Mouse (Mus musculus): ENCODE results near the gene Epn2. TPM values are rescaled to one million over a fixed set of nuclear protein-coding genes. Genes with fewer than 3 reads are reported as not detected.
A peak's percentile ranks its signal among the peaks of the same experiment; 100 is the strongest.

Epn2 gene
- total RNA-seq, 1 experiment = 33.1 TPM

- TF ChIP-seq HCFC1 (IDR thresholded peaks at IDR 0.05; ENCODE audit: borderline replicate concordance, insufficient read depth, low read length) (no peak), CHD2 (IDR thresholded peaks at IDR 0.05; ENCODE audit: low read depth, low read length) (no peak), MAFK (IDR thresholded peaks at IDR 0.05; ENCODE audit: insufficient read depth, low read depth, low read length) (no peak), ZNF384 (IDR thresholded peaks at IDR 0.05; ENCODE audit: low read depth, low read length) (no peak), ZC3H11A (IDR thresholded peaks at IDR 0.05; ENCODE audit: borderline replicate concordance, low read depth, low read length) (no peak)
- Histone ChIP-seq H3K4me3 (ENCODE audit: insufficient read depth in 1 of 2, low read depth in 1 of 2, low read length in 2 of 2, poor library complexity in 1 of 2, severe bottlenecking in 1 of 2) (peak within 1 kb of the TSS; percentile 47 to 61), H3K4me1 (ENCODE audit: control insufficient read depth in 2 of 2, insufficient read depth in 2 of 2, low read length in 2 of 2, poor library complexity in 1 of 2) (peaks cover 4 to 27% of the 10 kb centered on the region in 2 experiments; a peak in 3 of 4 replicates), H3K27ac (ENCODE audit: insufficient read depth, low read depth, low read length, poor library complexity, severe bottlenecking) (no peak within 1 kb of the TSS), H3K36me3 (ENCODE audit: control insufficient read depth, insufficient read depth, low read length, poor library complexity, severe bottlenecking) (peaks cover 22% of the 10 kb centered on the region), H3K9ac (ENCODE audit: insufficient read depth, low read depth, low read length, poor library complexity, severe bottlenecking) (peak within 1 kb of the TSS; percentile 66), H3K9me3 (ENCODE audit: control insufficient read depth, insufficient read depth, low read depth, low read length) (no peaks in the 10 kb centered on the region)
- in situ Hi-C loops (cut with MboI; ENCODE audit: low sequenced_read_pairs in 2 of 2, unreplicated experiment in 2 of 2) = no loop called here
- DNase-seq (ENCODE audit: low read depth, low spot score) = no peak
These were observed 94.6 kb downstream of the Epn2 start, which contains the start of gene Mfap4 for GRCm38 (mm10) chr11:61484613-61485540. Gene Mfap4 (plus strand): TSS chr11:61485431.

- Histone ChIP-seq H3K27ac (ENCODE audit: insufficient read depth, low read depth, low read length, poor library complexity, severe bottlenecking) (no peak overlapping the region), H3K36me3 (ENCODE audit: control insufficient read depth, insufficient read depth, low read length, poor library complexity, severe bottlenecking) (peaks cover 15% of the 10 kb centered on the region), H3K4me3 (ENCODE audit: insufficient read depth in 1 of 2, low read depth in 1 of 2, low read length in 2 of 2, poor library complexity in 1 of 2, severe bottlenecking in 1 of 2) (peak overlapping the region; percentile 47 to 61), H3K4me1 (ENCODE audit: control insufficient read depth in 2 of 2, insufficient read depth in 2 of 2, low read length in 2 of 2, poor library complexity in 1 of 2) (peaks cover 4 to 27% of the 10 kb centered on the region in 2 experiments; a peak in 3 of 4 replicates), H3K9ac (ENCODE audit: insufficient read depth, low read depth, low read length, poor library complexity, severe bottlenecking) (peak overlapping the region; percentile 66), H3K9me3 (ENCODE audit: control insufficient read depth, insufficient read depth, low read depth, low read length) (no peaks in the 10 kb centered on the region)
- TF ChIP-seq ZC3H11A (IDR thresholded peaks at IDR 0.05; ENCODE audit: borderline replicate concordance, low read depth, low read length) = no peak
- no peak for TF ChIP-seq ZNF384 (IDR thresholded peaks at IDR 0.05; ENCODE audit: low read depth, low read length)
- no peak for TF ChIP-seq MAFK (IDR thresholded peaks at IDR 0.05; ENCODE audit: insufficient read depth, low read depth, low read length)
- TF ChIP-seq HCFC1 (IDR thresholded peaks at IDR 0.05; ENCODE audit: borderline replicate concordance, insufficient read depth, low read length) = no peak
- TF ChIP-seq CHD2 (IDR thresholded peaks at IDR 0.05; ENCODE audit: low read depth, low read length) = no peak
- no peak for DNase-seq (ENCODE audit: low read depth, low spot score)
- in situ Hi-C loops (cut with MboI; ENCODE audit: low sequenced_read_pairs in 2 of 2, unreplicated experiment in 2 of 2) = no loop called here
These were observed 95.3 kb downstream of the Epn2 start for GRCm38 (mm10) chr11:61484256-61484612.

GRCm38 (mm10) chr11:61483226-61483845, 96.2 kb downstream of the Epn2 start:
- Histone ChIP-seq H3K9me3 (ENCODE audit: control insufficient read depth, insufficient read depth, low read depth, low read length) (no peaks in the 10 kb centered on the region), H3K4me3 (ENCODE audit: insufficient read depth in 1 of 2, low read depth in 1 of 2, low read length in 2 of 2, poor library complexity in 1 of 2, severe bottlenecking in 1 of 2) (no peak overlapping the region), H3K36me3 (ENCODE audit: control insufficient read depth, insufficient read depth, low read length, poor library complexity, severe bottlenecking) (peaks cover 7% of the 10 kb centered on the region; the same call in 1 of the 2 replicates), H3K27ac (ENCODE audit: insufficient read depth, low read depth, low read length, poor library complexity, severe bottlenecking) (no peak overlapping the region), H3K9ac (ENCODE audit: insufficient read depth, low read depth, low read length, poor library complexity, severe bottlenecking) (no peak overlapping the region), H3K4me1 (ENCODE audit: control insufficient read depth in 2 of 2, insufficient read depth in 2 of 2, low read length in 2 of 2, poor library complexity in 1 of 2) (peaks cover 4 to 27% of the 10 kb centered on the region in 2 experiments; a peak in 3 of 4 replicates)
- TF ChIP-seq CHD2 (IDR thresholded peaks at IDR 0.05; ENCODE audit: low read depth, low read length) (no peak), MAFK (IDR thresholded peaks at IDR 0.05; ENCODE audit: insufficient read depth, low read depth, low read length) (no peak), HCFC1 (IDR thresholded peaks at IDR 0.05; ENCODE audit: borderline replicate concordance, insufficient read depth, low read length) (no peak), ZC3H11A (IDR thresholded peaks at IDR 0.05; ENCODE audit: borderline replicate concordance, low read depth, low read length) (no peak), ZNF384 (IDR thresholded peaks at IDR 0.05; ENCODE audit: low read depth, low read length) (no peak)
- DNase-seq (ENCODE audit: low read depth, low spot score) = no peak
- in situ Hi-C loops (cut with MboI; ENCODE audit: low sequenced_read_pairs in 2 of 2, unreplicated experiment in 2 of 2) = no loop called here

- DNase-seq (ENCODE audit: low read depth, low spot score) = no peak
- no peak overlapping the region for H3K27ac ChIP-seq (ENCODE audit: insufficient read depth, low read depth, low read length, poor library complexity, severe bottlenecking)
- no peaks in the 10 kb centered on the region for H3K36me3 ChIP-seq (ENCODE audit: control insufficient read depth, insufficient read depth, low read length, poor library complexity, severe bottlenecking)
- in situ Hi-C loops (cut with MboI; ENCODE audit: low sequenced_read_pairs in 2 of 2, unreplicated experiment in 2 of 2) = no loop called here
- H3K9me3 ChIP-seq (ENCODE audit: control insufficient read depth, insufficient read depth, low read depth, low read length) = no peaks in the 10 kb centered on the region
- H3K4me1 ChIP-seq (ENCODE audit: control insufficient read depth in 2 of 2, insufficient read depth in 2 of 2, low read length in 2 of 2, poor library complexity in 1 of 2) = peaks cover 4 to 23% of the 10 kb centered on the region in 2 experiments; a peak in 3 of 4 replicates
- TF ChIP-seq ZC3H11A (IDR thresholded peaks at IDR 0.05; ENCODE audit: borderline replicate concordance, low read depth, low read length) (no peak), CHD2 (IDR thresholded peaks at IDR 0.05; ENCODE audit: low read depth, low read length) (no peak), ZNF384 (IDR thresholded peaks at IDR 0.05; ENCODE audit: low read depth, low read length) (no peak), MAFK (IDR thresholded peaks at IDR 0.05; ENCODE audit: insufficient read depth, low read depth, low read length) (no peak), HCFC1 (IDR thresholded peaks at IDR 0.05; ENCODE audit: borderline replicate concordance, insufficient read depth, low read length) (no peak)
- H3K9ac ChIP-seq (ENCODE audit: insufficient read depth, low read depth, low read length, poor library complexity, severe bottlenecking) = no peak overlapping the region
- H3K4me3 ChIP-seq (ENCODE audit: insufficient read depth in 1 of 2, low read depth in 1 of 2, low read length in 2 of 2, poor library complexity in 1 of 2, severe bottlenecking in 1 of 2) = no peak overlapping the region
These were observed 98.0 kb downstream of the Epn2 start for GRCm38 (mm10) chr11:61481239-61482090.

Measured in ES-E14 (cell line).